Mouse (Mus musculus): Measurements from ENCODE around the gene Susd1.

The Susd1 gene

DNA sequence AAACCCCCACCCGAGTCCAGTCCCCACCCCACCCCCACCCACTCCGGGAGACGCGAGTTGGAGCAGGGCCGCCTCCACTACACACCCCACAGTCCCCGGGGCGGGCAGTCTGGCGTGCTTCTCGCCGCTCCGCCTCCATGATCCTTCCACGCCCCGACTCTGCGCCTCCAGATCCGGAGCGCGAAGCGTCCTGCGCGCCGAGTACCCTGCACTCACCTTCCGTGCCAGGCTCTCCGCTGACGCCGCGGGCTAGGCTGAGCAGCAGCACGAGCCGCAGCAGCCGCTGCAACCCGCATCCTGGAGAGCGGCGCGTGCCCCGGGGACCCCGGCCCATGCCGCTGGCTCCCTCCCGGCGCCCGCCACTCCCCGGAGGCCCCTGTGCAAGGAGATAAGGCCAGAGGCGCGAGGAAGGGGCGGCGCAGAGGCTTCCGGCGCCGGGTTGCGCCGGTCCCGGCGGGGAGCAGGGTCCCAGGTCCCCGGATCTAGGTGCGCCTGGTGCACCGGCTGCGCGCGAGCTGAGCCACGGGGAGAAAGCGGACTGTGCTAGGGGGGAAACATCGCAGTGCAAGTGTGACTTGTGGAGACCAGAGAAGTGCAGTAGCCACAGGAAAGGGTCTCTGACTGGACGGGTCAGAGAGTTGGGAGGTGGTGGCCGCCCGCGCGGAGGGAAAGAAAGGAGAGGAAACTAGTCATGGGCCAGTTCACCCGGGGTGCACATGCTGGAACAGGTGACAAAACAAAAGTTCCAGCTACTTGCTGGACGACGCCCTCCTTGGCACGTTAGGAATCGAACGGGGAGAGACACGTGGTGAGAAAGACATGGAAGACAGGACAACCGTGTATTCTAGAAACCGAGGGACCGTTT is at the start of gene Susd1:
TSS of gene Susd1 (minus strand) at position 644 of the 865 bp plus-strand sequence.
- no peak for DNase-seq (ENCODE audit: low spot score)

DNA sequence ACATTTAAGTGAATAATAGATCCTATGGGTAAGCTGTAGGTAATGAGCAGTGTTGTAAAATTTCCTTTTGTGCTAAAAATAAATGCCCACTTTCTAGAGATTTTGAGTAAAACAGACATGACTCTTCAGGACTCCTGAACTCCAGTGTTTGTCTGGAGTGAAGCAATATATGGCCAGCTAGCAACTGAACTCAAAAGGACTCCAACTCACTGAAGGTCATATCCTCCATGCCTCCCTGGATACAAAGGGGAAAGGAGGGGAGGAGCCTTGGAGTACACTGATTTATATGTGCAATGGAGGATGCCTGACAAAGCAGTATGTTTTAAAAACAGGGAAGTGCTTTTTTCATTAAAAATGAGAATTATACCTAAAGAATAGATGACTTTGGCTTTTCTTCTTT is 32.9 kb upstream of the Susd1 start:
- DNase-seq (ENCODE audit: low spot score), result no peak

DNA sequence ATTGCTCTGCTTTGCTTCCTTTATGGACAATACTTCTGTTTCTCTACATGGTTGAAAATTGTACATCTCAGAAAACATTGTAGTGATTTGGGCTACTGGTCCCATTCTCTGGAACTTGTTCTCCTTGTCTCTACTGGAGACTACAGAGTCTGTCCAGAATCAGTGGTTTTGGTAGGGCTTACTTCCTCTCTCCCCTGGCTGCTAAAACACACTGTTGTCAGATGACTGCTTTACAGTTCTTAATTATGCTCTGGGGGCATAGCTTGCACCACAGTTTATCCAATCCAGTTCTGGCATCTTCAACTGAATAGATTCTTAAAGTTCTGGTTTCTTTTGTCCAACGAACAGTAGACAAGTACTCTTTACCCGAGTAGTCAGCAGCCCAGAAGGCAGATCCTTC is 27.0 kb upstream of the Susd1 start:
- DNase-seq (ENCODE audit: low spot score), result no peak

DNA sequence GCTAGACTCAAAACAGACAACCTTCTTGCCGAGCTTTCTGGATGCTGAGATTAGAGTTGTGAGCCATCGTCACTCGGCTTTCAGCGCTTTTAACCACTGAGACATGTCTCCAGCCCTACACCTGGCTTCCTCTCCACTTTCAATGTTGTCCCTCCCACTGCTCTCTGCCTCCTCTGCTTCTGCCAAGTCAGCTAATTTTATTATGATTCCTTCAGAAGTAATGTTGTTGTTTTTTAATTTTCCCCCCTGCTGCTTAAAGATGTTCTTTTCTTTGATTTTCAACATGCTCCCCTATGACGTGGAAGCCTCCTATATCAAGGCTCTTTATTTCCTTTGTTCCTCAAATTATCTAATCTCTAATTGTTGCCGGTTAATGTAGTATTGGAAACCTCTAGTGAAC is 26.2 kb upstream of the Susd1 start:
- no peak for DNase-seq (ENCODE audit: low spot score)

DNA sequence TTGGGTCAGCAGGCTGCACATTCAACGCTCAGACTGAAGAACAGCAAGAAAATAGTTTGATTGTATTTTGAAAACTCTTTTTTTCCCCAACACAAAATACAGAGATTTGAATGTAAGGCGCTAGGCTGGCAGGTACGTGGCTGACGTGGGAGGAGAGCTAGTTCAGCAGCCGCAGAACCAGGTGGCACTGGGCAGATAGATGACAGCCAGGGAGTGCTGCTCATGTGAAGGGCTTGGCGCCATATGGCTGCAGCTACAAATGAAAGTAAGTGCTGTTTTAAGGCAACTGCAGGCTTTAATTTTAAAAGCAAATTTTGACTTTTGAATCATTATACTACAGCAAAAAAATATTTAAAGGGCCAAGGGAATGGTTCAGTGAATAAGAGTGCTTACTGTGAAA is 24.1 kb upstream of the Susd1 start:
- DNase-seq (ENCODE audit: low spot score), result no peak

DNA sequence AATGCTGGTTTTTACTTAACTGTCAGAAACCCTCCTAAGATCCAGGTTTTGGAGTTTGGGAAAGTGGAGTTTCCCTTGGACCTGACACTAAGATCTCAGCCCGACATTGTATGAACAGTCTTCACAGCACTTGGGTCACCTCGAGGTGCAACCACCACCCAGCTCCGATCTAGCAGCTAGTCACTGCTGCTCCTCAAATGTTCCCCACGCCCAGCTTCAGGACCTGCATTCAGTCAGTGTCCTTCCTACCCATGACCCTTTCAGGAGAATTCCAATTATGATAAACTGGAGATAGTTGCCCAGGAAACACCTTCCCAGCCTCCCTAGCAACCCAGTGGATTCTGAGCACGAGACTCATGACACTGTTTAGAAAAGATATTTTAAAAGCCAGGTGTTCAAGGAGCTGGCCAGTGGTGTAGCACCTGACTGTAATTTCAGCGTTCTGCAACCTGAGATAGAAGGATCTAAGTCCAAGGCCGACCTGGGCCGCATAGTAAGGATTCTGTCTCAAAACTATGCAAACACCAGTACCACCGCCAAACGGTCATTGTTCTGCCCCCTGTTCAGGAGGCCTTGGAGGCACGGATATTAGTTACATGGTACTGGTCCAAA is 22.8 kb upstream of the Susd1 start:
- DNase-seq (ENCODE audit: low spot score), result no peak

DNA sequence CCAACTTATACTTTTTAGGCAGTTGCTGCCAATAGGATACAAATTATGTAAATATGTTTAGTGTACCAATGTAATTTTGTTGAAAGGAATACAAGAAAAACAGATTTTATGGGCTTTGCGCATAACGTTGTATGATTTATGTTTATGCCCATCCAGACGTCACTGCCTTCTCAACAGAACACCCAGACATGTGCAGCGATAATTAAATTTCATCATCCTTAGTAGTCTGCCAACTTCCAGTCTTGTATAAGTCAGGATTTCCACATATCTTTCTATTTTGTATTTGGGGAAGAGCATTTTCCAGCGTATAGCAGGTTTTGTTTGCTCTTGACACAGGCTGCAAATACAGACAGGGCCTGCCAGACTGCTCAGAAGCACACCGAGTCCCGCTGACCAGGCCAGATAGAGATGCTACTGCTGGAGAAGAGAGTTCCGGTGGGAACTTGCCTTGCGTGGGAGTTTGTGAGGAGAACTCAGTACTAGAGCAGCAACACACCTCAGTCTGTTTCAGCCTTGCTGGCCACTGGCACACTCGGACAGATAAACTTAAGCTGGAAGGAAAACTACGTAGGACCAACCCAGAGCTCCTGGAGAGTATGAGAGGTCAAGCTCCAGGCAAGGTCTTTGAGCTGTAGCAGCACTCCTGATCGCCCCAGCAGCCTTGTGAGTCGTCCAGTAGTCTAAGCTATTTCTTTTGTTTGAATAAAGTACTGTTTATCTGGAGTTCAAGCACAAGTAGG is 21.0 kb upstream of the Susd1 start:
- peak; percentile 17 for DNase-seq (ENCODE audit: low spot score)

DNA sequence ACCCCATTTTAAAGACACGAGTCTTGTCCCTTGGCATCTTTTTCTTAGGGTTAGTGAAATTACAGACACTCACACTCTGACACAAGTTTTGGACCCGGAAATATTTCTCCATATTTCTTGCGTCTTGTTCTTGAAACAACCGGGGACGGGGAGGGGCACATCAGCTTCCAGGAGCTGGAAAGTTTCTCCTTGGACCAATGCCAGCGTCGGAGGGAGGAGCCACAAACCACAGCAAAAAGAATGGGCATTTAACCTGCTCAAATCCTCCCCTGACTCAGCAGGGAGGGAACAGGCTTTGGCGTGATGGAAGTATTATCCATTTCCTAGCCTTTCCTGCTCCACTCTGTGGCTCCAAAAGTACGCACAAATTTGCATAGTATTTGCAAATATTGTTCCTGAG is 19.5 kb upstream of the Susd1 start:
- peak; percentile 26 for DNase-seq (ENCODE audit: low spot score)

DNA sequence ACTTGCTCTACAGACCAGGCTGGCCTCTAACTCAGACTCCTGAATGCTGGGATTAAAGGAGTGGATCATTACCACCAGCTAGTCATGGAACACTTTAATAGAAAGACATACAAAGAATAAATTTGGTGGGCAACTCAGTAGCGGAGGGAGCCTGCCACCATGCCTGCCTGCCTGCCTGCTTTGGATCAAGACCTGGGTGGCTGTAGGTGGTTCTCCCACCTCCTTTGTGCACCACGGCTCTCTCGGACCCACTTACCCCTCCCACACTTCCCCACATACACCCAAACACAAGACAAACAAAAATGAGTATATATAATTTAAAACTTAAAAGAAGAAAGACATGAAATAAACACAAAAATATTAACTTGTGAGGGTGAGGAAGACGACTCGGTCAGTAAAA is 18.7 kb upstream of the Susd1 start:
- no peak for DNase-seq (ENCODE audit: low spot score)

DNA sequence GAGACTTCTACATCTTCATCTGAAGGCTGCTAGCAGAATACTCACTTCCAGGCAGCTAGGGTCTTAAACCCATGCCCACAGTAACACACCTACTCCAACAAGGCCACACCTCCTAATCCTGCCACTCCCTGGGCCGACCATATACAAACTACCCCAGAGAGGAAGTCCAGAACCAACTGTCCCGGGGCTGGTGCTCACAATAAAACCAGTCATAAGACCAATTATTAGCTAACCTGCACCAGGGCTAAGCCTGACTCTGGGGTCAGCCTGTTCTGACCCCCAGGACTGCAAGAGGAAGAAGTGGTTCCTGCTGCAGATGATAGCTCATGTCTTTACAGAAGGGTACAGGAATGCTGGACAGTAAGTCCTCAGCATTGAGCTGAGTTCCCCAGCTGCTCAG is 17.0 kb upstream of the Susd1 start:
- no peak for DNase-seq (ENCODE audit: low spot score)

GRCm38 (mm10) chr4:59454046-59454445 is 15.6 kb upstream of the Susd1 start:
- DNase-seq (ENCODE audit: low spot score), result no peak

GRCm38 (mm10) chr4:59452503-59452933 is 14.1 kb upstream of the Susd1 start:
- no peak for DNase-seq (ENCODE audit: low spot score)

GRCm38 (mm10) chr4:59450906-59451305 is 12.5 kb upstream of the Susd1 start:
- no peak for DNase-seq (ENCODE audit: low spot score)

DNA sequence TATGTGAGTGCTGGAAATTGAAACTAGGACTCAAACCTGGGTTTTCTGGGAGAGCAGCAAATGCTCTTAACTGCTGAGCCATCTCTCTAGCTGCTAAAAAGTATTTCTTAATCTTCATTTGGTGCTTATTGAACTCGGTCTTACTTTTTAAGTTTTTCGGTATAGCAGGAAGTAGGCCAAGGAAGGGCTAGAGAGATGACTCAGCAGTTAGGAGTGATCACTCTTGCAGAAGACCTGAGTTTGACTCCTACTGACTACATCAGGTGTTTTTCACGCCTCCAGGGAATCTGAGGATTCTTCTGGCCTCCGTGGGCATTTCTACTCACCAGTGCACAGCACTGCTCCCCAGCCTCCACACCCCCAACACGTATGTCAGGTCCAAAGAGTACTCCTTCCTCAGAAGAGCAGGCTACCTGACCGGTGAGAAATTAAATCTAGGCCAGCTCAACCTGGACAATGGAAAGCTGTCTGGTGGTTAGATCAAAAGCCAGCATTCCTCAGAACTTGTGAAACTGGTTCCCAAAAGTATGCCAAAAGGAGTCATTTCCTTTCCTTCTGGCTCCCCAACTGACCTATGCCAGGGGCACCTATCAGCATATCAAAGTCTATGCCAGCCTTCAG is 11.9 kb upstream of the Susd1 start:
- DNase-seq (ENCODE audit: low spot score), result no peak

DNA sequence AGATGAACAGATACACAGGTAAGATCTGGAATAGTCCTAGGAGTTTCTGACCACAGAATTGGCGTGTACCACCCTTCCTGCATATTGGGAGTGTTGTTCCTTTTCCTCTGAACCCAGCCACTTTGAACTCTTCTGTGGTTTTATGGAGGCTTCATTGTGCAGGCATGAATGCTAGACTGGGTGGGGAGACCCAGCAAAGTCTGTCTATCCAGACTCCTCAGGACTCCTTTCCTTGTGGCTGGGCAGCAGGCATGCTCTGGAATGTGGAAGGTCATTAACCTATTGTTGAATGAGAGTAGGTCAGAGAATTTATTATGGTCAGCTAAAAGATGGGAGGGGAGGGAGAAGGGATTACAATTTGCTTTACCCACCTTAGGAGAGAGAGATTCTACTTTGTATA is 8.9 kb upstream of the Susd1 start:
- DNase-seq (ENCODE audit: low spot score), result no peak

GRCm38 (mm10) chr4:59445516-59445915 is 7.1 kb upstream of the Susd1 start:
- DNase-seq (ENCODE audit: low spot score), result no peak

- DNase-seq (ENCODE audit: low spot score), result no peak
Measured at GRCm38 (mm10) chr4:59444994-59445393, 6.6 kb upstream of the Susd1 start.

DNA sequence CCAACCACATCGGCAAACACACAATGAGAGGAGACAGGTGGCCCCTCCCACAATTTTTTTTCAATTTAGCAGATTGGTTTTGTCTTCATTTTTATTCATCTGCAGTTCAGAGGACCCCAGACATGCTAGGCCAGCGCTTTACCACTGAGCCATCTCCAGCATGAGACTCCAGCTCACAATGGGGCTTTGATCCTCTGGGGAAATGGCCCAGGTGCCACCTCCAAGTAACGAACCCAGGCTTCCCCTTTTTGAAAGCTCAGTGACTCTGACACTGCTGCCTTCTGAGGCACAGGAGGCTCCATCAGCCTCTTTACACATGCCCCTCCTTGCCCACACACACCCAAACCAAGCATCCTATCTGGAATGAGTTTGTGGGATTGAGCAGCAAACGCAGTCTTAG is 5.7 kb upstream of the Susd1 start:
- no peak for DNase-seq (ENCODE audit: low spot score)

DNA sequence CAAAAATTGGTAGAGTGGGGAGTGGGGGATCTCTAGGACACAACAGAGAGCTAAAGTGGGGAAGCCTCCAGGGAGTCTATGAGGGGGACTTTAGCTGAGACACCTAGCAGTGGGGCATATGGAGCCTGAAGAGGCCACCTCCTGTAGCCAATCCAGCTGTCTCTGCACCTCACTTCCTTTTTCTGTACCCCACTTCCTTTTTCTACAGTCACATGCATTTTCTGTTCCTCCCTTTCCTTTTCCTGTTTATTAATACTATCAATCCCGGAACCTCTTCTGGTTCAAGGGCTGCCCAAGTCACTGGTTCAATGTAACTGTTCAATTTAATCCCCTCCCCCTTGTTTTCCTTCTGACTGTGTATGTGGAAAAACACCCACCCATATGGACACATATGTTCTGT is 2.8 kb upstream of the Susd1 start:
- no peak for DNase-seq (ENCODE audit: low spot score)

DNA sequence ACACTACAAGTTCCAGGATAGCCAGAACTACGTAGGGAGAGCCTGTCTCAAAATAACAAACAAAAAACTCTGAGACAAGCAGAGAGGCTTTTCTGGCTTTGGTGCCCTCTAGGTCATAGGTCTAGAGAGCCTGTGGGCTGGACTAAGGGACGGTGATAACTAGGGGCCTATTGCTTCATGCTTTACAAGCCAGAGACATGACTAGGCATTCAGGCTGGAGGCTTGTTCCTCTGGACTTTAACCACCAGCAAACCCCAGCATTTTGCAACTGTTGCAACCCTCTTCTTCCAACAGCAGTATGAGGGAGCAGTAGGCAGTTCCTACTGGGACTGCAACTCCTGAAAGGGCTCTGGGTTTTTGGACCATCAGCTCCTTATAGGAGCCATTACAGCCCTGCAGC is 1.5 kb upstream of the Susd1 start:
- DNase-seq (ENCODE audit: low spot score), result peak; percentile 81

- DNase-seq (ENCODE audit: low spot score), result no peak
Measured at GRCm38 (mm10) chr4:59439041-59439440, 608 bp upstream of the Susd1 start.

DNA sequence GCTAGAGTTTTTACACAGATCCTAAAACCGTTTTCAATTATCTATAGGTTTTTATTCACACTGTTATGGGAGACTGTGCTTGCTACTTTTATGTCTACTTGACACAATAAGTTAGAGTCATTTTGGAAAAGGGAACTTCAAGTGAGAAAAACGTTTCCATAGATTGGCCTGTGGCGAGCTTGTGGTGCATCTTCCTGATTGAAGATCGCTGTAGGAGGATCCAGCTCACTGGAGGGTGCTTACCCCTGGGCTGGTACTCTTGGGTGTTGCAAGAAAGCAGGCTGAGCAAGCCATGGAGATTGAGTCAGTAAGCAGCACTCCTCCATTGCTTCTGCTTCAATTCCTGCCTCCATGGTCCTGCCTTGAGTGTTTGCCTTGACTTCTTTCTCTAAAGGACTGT is 2.5 kb downstream of the Susd1 start:
- DNase-seq (ENCODE audit: low spot score), result no peak

DNA sequence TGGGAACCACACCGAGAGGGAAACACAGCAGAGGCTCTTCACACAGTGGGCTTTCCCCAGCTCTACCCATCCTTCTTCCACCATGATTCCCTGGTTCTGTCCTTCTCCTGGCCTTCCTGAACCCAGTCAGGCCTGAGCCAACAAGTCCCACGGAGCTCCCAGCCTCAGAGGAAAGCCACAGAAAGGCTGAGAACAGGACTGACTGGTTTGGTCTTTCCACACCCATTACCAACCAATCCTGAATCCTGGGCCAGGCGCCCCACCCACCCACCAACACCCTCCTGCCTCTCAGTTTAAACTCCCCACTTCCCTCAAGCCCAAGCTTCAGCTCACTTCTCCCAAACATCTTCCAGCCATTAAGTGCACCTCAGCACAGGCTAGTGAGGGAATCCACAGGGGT is 4.4 kb downstream of the Susd1 start:
- no peak for DNase-seq (ENCODE audit: low spot score)
